Mouse (Mus musculus): ENCODE measurements around the gene Eef1akmt3. TPM values are rescaled to one million over a fixed set of nuclear protein-coding genes. Genes with fewer than 3 reads are reported as not detected.
"Not testable (repeated sequence)": the region's sequence is repeated elsewhere in the genome, so short reads cannot be mapped to it uniquely, and the experiment has no call there.

Eef1akmt3 gene
- polyA plus RNA-seq, 1 experiment = 0.11 TPM

- TF ChIP-seq REST (IDR thresholded peaks at IDR 0.05; ENCODE audit: insufficient read depth, insufficient read length) (no peak), MYOD1 (IDR thresholded peaks at IDR 0.05; ENCODE audit: control insufficient read depth in 1 of 3, insufficient read length in 2 of 3, low read depth in 2 of 3) (no peak), POLR2A (IDR thresholded peaks at IDR 0.05; ENCODE audit: insufficient read length, low read depth) (no peak), USF1 (IDR thresholded peaks at IDR 0.05; ENCODE audit: low read depth) (no peak), CEBPB (IDR thresholded peaks at IDR 0.05; ENCODE audit: insufficient read depth, poor library complexity, severe bottlenecking) (no peak), TCF12 (IDR thresholded peaks at IDR 0.05; ENCODE audit: insufficient read depth, poor library complexity, severe bottlenecking) (no peak), POLR2AphosphoS2 (IDR thresholded peaks at IDR 0.05; ENCODE audit: insufficient read length, low read depth) (no peak), MYOG (IDR thresholded peaks at IDR 0.05; ENCODE audit: control insufficient read depth in 1 of 3, insufficient read depth in 1 of 3, insufficient read length in 2 of 3, low read depth in 2 of 3) (no peak), TCF3 (IDR thresholded peaks at IDR 0.05; ENCODE audit: insufficient read length, low read depth) (no peak), E2F4 (IDR thresholded peaks at IDR 0.05; ENCODE audit: insufficient read depth) (no peak), SRF (IDR thresholded peaks at IDR 0.05; ENCODE audit: control insufficient read depth, insufficient read length, low read depth) (no peak), MAX (IDR thresholded peaks at IDR 0.05; ENCODE audit: low read depth) (no peak)
- Histone ChIP-seq H3K4me3 (no peak overlapping the region), H3K27me3 (ENCODE audit: control insufficient read depth, insufficient read depth, insufficient read length) (peaks cover 8% of the 10 kb centered on the region), H3K4me2 (ENCODE audit: low read depth) (no peak overlapping the region), H3K79me2 (ENCODE audit: control insufficient read depth, insufficient read depth) (no peaks in the 10 kb centered on the region), H3K36me3 (ENCODE audit: control insufficient read depth, insufficient read depth) (no peaks in the 10 kb centered on the region), H3ac (ENCODE audit: control insufficient read depth, insufficient read length) (no peak overlapping the region)
Observed at GRCm38 (mm10) chr10:127075651-127076050, 34.3 kb upstream of the Eef1akmt3 start.

GRCm38 (mm10) chr10:127075080-127075479, 33.8 kb upstream of the Eef1akmt3 start, which contains the start of gene Agap2:
Gene Agap2 (plus strand): TSS chr10:127075284.
- no peak for TF ChIP-seq SRF (IDR thresholded peaks at IDR 0.05; ENCODE audit: control insufficient read depth, insufficient read length, low read depth)
- peaks cover under 1% of the 10 kb centered on the region for H3K79me2 ChIP-seq (ENCODE audit: control insufficient read depth, insufficient read depth)
- H3K27me3 ChIP-seq (ENCODE audit: control insufficient read depth, insufficient read depth, insufficient read length) = peaks cover 8% of the 10 kb centered on the region
- H3K4me3 ChIP-seq = no peak within 1 kb of the TSS
- H3K36me3 ChIP-seq (ENCODE audit: control insufficient read depth, insufficient read depth) = no peaks in the 10 kb centered on the region
- H3ac ChIP-seq (ENCODE audit: control insufficient read depth, insufficient read length) = no peak within 1 kb of the TSS
- H3K4me2 ChIP-seq (ENCODE audit: low read depth) = no peak within 1 kb of the TSS

GRCm38 (mm10) chr10:127073981-127074380, 32.7 kb upstream of the Eef1akmt3 start:
- H3K4me2 ChIP-seq (ENCODE audit: low read depth) = no peak overlapping the region
- H3K4me3 ChIP-seq = no peak overlapping the region
- no peaks in the 10 kb centered on the region for H3K36me3 ChIP-seq (ENCODE audit: control insufficient read depth, insufficient read depth)
- H3K27me3 ChIP-seq (ENCODE audit: control insufficient read depth, insufficient read depth, insufficient read length) = peaks cover 8% of the 10 kb centered on the region
- no peak overlapping the region for H3ac ChIP-seq (ENCODE audit: control insufficient read depth, insufficient read length)
- TF ChIP-seq E2F4 (IDR thresholded peaks at IDR 0.05; ENCODE audit: insufficient read depth) (no peak), REST (IDR thresholded peaks at IDR 0.05; ENCODE audit: insufficient read depth, insufficient read length) (no peak), MYOD1 (IDR thresholded peaks at IDR 0.05; ENCODE audit: control insufficient read depth in 1 of 3, insufficient read length in 2 of 3, low read depth in 2 of 3) (no peak), POLR2AphosphoS2 (IDR thresholded peaks at IDR 0.05; ENCODE audit: insufficient read length, low read depth) (no peak), TCF3 (IDR thresholded peaks at IDR 0.05; ENCODE audit: insufficient read length, low read depth) (no peak), POLR2A (IDR thresholded peaks at IDR 0.05; ENCODE audit: insufficient read length, low read depth) (no peak), USF1 (IDR thresholded peaks at IDR 0.05; ENCODE audit: low read depth) (no peak), CEBPB (IDR thresholded peaks at IDR 0.05; ENCODE audit: insufficient read depth, poor library complexity, severe bottlenecking) (no peak), TCF12 (IDR thresholded peaks at IDR 0.05; ENCODE audit: insufficient read depth, poor library complexity, severe bottlenecking) (no peak)
- H3K79me2 ChIP-seq (ENCODE audit: control insufficient read depth, insufficient read depth) = peaks cover 11% of the 10 kb centered on the region

GRCm38 (mm10) chr10:127072969-127073368, 31.7 kb upstream of the Eef1akmt3 start:
- H3K36me3 ChIP-seq (ENCODE audit: control insufficient read depth, insufficient read depth); H3K27me3 ChIP-seq (ENCODE audit: control insufficient read depth, insufficient read depth, insufficient read length); H3K4me3 ChIP-seq; H3K4me2 ChIP-seq (ENCODE audit: low read depth); H3ac ChIP-seq (ENCODE audit: control insufficient read depth, insufficient read length): not testable (repeated sequence)
- peaks cover 18% of the 10 kb centered on the region for H3K79me2 ChIP-seq (ENCODE audit: control insufficient read depth, insufficient read depth)

GRCm38 (mm10) chr10:127072270-127072669, 31.0 kb upstream of the Eef1akmt3 start:
- not testable (repeated sequence) for H3K27me3 ChIP-seq (ENCODE audit: control insufficient read depth, insufficient read depth, insufficient read length); H3ac ChIP-seq (ENCODE audit: control insufficient read depth, insufficient read length); H3K4me3 ChIP-seq; H3K4me2 ChIP-seq (ENCODE audit: low read depth)
- H3K79me2 ChIP-seq (ENCODE audit: control insufficient read depth, insufficient read depth) = peaks cover 18% of the 10 kb centered on the region
- H3K36me3 ChIP-seq (ENCODE audit: control insufficient read depth, insufficient read depth) = peaks cover 13% of the 10 kb centered on the region

- TF ChIP-seq MYOD1 (IDR thresholded peaks at IDR 0.05; ENCODE audit: control insufficient read depth in 1 of 3, insufficient read length in 2 of 3, low read depth in 2 of 3) = no peak
- TF ChIP-seq POLR2AphosphoS2 (IDR thresholded peaks at IDR 0.05; ENCODE audit: insufficient read length, low read depth) = peak; percentile 32
- Histone ChIP-seq H3K4me2 (ENCODE audit: low read depth) (peak overlapping the region; percentile 97), H3K27me3 (ENCODE audit: control insufficient read depth, insufficient read depth, insufficient read length) (no peaks in the 10 kb centered on the region), H3K36me3 (ENCODE audit: control insufficient read depth, insufficient read depth) (peaks cover 22% of the 10 kb centered on the region), H3K79me2 (ENCODE audit: control insufficient read depth, insufficient read depth) (peaks cover 18% of the 10 kb centered on the region), H3ac (ENCODE audit: control insufficient read depth, insufficient read length) (peak overlapping the region; percentile 41), H3K4me3 (peak overlapping the region; percentile 98)
Observed at GRCm38 (mm10) chr10:127071203-127071602, 29.9 kb upstream of the Eef1akmt3 start.
